Mouse (Mus musculus) cerebellum, adult 18-20 months (tissue): ENCODE data around the gene Has3.
"Not testable (repeated sequence)": the region's sequence is repeated elsewhere in the genome, so short reads cannot be mapped to it uniquely, and the experiment has no call there.

ENCODE experiments used
- DNase-seq, 2 experiments: peaks; one replicate each; pipeline ENCODE4 v3.0.0; 2021

Gene Has3

DNA sequence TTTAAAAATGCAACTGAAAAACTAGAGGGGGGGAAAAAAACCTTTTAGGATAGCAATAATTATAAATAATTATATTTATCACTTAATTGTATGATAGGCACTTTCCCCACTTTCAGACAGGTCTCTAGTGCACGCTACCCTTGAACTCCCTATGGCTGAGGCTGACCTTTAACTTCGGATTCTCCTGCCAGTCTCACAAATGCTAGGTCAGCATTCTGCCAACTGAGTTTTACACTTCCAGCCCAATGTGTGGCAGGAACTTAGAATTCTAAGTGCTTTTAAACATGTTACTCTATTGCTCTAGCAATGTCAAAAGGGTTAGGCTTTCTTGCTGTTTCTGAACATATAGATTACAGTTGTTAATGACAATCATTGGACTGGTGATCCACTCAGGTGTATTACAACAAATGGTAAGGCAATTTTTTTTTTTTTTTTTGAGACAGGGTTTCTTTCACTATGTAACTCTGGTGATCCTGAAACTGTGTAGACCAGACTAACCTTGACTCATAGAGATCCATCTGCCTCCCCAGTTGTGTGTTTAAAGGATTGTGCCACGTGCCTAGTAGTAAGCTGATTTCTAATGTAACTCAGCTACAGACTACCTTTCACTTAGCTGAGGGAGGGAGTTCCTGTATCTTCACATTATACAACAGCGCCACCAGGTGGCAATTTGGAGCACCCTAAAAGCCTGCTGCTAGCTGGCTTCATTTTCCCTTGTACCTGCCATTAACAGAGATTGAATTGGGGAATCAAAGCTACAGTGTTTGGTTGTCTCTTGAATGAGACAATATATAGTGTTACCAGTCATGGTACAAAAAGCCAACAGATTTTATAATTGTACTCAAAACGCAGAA lies 17.5 kb downstream of the Has3 start:
- DNase-seq = peak; percentile 79 to 83

DNA sequence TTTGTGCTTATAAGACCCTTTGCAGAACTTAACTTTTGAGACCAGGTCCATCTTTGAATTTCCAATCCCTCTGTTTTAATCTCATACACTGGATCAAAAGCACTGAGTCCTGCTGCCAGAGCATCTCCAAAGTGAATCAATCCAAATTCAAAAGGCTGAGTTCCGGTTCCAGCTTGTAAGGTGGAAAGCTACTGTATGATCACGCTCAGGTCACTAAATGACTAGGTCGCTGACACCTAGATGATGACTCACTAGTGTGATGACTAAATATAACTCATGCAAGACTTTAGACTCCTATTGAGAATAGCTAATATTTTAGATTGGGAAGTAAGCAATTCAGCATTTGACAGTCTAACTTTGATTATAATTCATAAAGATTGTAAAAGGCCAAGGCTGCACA lies 18.8 kb downstream of the Has3 start:
- DNase-seq = no peak

DNA sequence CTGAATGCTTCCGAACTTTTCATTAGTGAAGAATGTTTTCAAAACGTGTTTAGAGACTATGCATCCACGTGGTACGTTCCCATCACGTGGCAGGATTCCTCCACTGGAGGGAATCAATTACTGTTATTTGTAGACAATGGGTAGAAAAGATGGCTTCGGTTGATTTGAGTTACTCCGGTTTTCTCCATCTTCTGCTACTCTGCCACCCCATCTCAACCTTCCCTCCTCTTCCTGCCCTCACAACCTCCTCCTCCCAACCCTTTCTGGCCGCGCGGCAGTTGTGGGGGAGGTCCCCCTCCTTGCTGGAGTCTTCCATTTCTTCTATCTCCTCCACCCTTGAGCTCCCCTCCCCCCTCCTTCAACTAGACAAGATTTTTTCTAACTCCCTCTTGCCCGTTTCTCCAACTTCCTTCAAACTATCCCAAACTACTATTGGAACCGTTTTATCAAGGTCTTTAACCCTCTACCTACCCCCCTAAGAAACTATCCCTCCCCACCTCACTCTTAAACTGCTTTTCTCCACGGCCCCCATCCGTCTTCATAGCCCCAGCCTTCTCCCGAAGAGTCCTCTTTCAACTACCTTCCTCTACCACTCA lies 22.3 kb downstream of the Has3 start:
- peak in 1 of 2 experiments; percentile 10 for DNase-seq

DNA sequence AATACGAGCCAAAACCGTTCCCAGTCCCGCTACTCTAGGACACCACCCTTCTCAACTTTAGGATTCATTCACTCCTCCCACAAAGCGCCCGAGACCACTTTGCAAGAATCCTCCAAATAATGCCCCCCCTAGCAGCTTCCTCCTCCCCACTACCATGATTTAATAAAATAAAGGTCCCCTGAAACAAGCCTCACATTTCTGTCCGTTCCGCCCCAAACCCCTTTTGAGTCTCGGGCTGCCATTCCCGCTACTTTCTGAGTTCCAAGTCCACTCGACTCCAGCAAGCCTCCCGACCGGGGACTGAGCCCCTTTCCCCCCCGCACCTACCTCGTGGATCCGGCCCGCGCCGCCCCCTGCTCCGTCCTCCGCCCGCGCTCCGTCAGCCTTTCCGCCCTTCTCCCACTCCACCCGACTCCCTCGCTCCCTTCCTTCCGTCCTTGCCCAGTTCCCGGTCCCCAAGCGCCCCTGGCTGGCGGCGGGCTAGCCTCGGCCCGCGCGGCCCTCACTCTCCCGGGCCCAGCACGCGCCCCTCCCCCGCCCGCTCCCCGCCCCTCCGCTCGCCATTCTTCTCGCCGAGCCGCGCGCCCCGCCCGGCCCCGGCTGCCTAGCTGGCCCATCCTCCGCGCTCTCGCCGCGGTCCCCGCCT lies 22.9 kb downstream of the Has3 start:
- DNase-seq = peak in 1 of 2 experiments; percentile 8

DNA sequence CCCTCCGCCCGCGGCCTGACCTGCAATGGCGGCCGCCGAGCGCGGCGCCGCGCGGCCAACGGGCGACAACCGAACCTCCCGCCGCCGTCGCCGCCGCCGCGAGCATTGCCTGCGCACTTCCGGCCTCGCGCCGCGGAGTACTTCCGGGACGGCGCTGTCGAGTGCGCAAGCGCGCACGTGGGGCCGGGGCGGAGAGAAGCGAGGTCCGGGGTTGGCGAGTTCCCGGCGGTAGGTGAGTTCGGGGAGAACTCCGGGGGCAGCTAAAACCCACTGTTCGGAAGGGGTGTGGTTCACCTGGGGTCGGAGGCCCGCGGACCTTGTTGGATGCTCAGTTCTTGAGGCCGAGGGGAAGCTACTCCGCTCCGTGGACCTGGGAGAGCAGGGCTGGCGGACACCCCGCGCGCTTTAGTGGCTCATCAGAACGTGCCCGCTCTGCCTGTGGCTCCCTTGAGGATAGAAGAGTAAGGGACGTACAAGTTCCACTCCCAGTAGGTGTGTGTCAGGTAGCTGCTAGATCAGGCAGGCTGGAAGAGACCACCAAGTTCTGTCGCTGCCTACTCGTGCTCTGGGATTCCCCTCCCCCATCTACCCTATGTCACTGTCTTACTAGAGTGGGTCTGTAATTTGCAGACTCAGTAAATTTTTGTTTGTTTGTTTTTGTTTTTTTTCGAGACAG lies 23.6 kb downstream of the Has3 start, which contains the start of gene Utp4:
Utp4 (plus strand) TSS at position 156 of the 676 bp plus-strand sequence.
- peak; percentile 88 to 93 for DNase-seq

DNA sequence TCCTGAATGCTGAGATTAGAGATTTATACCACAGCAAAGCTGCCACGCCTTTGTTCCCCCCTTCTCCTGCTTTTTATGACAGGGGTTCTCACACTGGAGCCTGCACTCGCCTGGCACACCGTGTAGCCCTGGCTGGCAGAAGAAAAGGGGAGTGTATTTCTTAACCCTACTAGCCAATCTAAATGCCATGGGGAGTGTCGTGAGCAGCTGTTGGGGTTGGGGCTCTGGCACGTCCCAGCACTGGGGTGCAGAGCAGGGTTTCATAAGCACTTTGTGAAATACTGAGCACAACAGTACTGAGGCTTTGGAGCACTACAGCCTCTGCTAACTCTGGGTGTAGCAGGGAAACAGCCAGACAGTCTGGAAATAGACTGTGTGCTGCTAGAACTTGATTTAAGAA lies 29.4 kb downstream of the Has3 start:
- DNase-seq = no peak

DNA sequence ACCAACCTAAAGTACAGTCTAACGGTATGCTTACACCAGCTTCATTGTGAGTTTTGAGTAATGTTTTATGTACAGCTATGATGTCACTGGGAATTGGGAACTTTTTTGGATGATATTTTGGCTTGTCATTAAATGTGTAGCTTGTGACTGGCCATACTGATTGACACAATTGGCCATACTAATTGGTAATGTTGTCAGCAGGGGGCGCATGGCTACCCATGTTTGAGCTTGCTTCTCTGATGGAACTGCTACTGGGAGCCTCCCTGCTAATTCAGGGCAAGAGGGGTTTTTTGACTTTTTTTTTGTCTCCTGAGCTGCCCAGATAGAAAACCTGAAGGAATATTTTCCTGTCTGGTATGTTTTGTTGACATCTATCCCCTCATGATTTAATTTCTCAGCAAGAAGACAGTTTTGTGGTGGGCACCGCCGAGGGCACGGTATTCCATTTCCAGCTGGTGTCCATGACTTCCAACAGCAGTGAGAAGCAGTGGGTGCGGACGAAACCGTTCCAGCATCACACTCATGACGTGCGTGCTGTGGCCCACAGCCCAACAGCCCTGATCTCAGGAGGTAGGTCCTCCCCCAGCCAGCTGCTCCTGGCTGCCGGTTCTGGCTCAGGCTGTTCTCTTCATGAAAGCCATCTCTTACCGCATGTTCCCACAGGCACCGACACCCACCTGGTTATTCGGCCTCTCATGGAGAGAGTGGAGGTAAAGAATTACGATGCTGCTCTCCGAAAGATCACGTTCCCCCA lies 35.9 kb downstream of the Has3 start:
- peak; percentile 53 to 57 for DNase-seq

DNA sequence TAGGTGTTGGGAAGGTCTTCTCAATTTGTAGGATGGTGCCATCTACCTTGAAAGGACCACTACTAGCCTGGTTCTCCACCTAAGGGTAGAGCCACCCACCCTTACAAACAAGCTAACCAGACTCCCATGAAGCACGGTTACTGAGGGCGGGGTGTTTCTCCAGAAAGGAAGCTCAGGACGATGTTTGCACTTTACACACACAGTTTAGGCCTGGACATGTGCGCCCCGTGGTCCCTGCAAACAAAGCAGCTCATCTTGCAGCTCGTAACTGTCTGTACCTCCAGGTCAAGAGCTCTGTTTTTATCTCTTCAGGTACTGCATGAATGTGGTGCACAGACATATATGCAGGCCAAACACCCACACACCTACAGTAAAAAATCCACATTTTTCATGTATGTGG lies 36.6 kb downstream of the Has3 start:
- no peak for DNase-seq

DNA sequence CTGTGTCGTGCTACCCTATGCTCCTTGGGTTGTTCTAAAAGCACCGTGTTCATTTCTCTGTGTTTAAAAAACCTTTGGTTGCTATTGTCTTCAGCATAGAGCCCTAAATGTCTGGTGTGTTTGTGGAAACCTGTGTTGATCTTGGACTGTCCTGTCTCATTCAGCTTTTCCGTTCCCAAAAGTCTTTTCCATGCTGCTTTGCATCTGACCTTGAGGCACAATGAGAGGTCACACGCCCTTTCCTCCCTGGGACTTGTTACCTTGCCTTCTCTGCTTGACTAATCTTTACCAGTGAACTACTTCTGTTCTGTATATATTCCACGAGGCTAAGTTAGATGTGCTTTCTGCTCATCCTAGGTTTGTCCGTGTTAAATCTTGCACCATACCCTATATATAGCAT lies 37.4 kb downstream of the Has3 start:
- DNase-seq = no peak

DNA sequence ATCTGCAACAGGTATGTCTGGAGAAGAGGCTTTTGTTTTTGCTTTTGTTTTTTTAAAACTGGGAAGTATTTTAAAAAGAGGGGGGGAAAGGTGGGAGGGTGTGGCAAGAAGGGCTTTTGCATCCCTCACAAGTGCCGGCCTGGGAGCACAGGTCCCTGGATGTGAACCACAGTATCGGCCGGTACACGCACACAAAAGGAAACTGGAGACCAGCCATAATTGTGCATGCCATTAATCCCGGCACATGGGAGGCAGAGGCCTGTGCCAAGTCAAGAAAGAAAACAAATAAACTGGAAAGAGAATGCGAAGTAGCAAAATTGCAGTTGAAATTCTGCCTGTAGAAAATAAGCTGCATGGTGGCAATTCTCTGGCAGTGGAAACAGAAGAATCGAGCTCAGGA lies 38.2 kb downstream of the Has3 start:
- DNase-seq = no peak

DNA sequence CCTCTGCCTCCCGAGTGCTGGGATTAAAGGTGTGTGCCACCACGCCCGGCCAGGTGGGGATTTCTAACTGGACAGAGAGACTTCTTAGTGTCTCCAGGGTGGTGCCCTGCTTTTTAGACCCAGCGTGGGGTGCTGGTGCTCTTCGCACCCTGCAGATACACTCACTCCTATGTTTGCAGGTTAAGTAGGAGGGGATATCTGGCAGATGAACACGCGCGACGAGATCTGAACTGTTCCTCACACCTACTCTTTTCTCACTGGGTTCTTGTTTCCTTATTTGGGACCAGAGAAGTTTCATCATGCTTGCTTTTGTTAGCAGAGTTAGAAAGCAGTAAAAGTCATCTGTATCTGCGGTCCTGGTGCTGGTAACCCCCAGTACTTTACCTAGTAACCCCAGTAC lies 43.6 kb downstream of the Has3 start:
- no peak for DNase-seq

DNA sequence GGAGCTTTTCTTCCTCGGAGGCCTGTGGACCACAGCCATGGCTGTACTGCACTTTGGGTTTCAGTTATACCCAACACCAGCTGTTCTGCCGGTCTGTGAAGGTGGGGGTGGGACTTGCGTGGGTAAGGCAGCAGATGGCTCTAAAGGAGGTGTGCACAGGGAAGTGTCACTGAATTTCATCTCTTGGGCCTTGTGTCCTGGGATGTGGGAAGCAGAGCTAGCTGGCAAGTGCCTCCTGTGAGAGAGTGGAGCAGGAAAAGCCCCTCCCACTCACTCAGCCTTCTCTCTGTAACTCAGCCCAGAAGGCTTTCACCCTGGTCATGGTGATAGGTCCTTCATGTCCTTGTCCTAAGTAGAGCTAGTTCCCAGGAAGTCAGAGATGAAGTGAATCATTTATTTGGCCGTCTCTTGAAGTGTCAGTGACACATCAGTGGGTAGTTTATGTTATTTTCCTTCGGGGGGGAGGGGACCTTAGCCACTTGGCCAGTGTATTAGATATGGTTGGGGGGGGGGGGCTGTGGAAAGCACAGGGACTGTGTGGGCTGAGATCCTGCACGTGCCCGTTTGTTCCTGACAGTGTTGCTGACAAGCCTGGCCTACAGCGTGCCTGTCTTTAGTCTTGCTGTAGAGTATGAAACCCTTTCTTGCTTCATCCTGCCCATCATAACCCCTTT lies 49.8 kb downstream of the Has3 start:
- DNase-seq = no peak

DNA sequence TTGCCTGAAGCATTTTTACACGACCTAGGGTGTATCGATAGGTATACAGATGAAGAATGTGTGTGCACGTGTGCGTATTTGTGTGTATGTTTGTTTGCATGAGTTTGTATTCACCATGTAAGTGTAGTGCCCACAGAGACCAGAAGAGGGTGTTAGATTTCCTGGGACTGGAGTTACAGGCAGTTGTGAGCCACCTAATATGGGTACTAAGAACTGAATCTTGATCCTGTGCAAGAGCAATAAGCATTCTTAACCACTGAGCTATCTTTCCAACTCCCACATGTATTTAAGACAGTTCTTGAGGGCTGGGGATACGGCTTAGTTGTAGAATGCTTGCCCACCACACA lies 50.3 kb downstream of the Has3 start:
- DNase-seq = no peak

DNA sequence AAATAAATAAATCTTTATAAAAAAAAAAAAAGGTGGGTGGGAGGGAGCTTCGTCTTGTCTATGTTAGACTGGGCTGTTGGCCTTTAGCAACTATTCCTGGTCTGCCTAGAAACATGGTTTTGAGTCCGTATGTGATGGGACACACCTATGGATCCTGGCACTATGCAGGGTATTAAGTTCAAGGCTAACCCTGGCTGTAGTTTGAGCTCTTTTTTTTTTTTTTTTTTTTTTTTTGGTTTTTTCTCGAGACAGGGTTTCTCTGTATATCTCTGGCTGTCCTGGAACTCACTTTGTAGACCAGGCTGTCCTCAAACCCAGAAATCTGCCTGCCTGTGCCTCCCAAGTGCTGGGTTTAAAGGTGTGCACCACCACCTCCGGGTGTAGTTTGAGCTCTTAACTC lies 54.0 kb downstream of the Has3 start:
- DNase-seq = no peak

DNA sequence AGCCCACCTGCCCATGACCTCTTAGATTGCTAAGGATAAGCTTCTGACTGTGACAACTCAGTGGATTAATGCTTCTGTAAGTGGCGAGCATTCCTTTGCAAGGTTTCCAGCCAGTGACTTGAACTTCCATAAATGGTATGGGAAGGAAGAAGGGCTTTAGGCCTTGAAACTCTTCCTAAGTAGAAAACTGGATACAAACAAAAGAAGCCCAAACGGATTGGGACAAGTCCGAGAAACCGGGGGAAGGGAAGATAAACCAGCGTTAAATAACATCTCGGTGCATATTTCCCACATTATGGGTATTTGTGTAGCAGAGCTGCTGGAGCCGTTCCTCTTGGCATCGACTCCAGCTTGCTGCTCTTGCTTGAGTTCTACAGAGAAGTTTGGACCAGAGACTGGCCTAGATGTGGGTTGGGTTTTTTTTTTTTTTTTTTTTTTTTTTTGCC lies 54.9 kb downstream of the Has3 start:
- DNase-seq = no peak

DNA sequence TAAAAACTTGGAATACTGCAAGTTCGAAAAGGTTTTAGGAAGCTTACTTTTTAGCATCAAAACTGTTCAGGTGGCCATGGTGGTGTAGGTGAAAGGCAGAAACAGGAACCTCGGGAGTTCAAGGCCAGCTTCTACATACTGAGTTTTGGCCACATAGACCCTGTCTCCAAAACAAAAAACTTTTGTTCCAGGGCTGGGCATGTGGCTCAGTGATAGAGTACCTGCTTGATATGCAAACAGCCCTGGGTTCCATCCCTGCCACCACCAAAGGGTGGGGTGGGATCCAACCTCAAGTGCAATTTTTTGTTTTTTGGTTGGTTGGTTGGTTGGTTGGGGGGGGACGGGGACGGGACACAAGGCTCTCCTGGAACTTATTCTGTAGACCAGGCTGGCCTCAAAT lies 55.4 kb downstream of the Has3 start:
- no peak for DNase-seq

DNA sequence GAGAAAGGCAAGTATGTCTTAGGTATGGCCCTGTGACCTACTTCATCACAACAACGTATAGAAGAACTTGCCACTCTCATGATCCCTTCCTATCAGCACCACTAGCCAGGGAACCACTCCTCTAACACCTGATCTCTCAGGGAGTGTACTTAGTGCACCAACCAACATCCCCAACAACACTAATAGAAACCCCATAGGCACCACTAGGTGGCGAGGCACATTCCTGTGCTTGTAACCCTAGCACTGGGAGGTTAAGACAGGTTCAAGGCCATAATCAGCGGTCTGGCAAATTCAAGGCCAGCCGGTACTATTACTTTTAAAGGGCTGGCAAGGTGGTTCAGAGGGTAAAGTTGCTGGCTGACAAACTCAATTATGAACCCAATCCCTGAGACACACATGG lies 57.2 kb downstream of the Has3 start:
- DNase-seq = peak; percentile 21 to 22

DNA sequence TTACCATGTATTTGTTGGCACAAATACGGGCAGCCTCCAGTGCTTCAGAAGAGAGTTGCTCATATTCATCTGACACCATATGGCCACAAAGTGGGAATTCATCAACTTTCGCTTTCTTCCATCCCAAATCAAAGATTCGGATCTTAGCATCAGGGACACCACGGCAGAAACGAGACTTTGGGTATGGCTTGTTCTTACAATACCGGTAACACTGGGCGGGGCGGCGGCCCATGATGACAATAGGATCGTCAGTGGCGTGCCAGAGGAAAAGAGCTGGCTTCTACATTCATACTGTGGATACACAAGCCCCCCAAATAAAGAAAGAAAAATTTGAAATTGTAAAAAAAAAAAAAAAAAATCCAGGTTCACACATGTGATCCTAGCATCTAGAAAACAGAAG lies 58.1 kb downstream of the Has3 start:
- not testable (repeated sequence) for DNase-seq

DNA sequence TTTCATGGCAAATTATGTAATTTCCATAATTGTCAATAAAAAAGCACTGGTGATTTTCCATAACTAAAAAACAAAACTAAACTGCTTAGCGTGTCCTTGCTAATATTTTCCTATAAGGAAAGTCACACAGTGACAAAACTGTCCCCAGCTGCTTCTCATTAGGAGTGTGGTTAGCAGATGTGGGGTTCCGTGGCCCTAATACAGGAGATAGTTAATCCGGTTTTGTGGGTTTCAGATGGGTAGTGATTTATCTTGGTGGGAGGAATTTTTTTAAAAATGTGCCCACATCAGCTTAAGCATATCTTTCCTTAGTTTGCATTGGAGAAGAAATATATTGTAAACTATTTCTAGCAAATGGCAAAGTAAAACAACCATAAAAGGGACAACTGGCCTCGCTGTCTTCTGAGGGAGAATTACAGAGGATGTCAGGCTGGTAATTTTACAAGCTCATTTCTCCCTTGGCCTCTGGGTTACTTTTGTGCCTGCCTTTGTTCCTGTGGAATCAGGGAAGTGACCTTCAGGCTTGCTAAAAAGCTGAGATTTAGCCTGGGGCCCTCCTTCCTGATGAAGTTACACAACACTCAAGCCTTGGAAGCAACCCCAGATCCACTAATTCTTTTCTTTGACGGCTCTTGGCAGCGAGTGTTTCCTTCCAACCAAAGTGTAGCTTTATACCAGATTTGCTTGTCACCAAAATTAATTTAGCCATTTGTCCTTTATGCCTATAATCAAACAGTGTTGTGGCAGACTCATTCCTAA lies 59.3 kb downstream of the Has3 start:
- no peak for DNase-seq

DNA sequence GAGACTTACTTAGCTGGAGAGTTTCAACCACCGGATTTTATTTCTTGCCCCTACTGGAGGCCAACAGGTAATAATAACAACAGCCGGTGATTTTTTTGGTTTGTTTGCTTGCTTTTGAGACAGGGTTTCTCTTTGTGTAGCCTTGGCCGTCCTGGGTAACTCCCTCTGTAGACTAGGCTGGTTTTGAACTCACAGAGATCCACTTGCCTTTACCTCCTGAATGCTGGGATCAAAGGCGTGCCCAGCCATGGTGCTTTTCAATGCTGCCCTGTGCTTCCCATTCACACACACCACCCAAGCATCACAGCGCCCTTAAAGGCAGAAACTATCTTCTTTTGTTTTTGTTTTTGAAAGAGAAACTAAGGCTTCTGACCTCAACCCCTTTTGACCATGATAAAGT lies 59.9 kb downstream of the Has3 start:
- no peak for DNase-seq

DNA sequence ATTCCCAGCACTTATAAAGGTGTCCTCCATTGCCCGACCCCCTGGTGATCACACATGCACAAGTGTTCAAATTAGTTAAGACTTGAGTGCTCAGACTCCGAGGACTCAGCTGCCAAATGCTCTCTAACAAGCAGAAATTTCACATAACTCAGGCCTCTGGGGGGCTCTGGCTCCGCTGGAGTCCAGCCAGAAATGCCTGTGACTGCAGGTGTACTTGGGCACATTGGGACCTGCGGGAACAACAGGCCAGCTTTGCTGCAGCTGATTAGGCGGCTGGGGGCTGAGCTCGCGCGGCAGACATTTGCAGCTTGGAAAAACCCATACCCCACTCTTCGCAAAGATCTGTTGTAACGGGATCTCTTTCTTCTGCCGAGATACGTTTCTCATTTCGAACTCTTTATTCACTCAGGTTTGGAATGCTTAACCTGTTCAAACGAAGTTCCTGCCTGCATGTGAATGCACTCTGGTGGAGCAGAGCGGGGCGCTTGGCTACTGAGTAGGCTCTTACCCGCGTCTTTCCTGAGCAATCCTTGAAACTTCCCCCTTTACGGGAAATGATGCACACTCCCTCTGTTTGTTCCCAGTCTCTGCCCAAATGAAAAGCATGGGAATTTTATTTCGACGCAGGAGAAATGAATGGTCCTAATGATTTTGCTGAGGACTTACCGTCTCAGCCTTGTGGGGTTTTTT lies 62.5 kb downstream of the Has3 start:
- DNase-seq = peak; percentile 22 to 23
